Mouse (Mus musculus) lung, embryonic 16.5 days (tissue): ENCODE data around the gene Olfr1427. TPM values are rescaled to one million over a fixed set of nuclear protein-coding genes. Genes with fewer than 3 reads are reported as not detected.

Source experiments
- ATAC-seq: fragments of 200-750 bp; cut with Nextera tagmentation; 2 replicates; pipeline ENCODE4 v1.8.0; 2017; ENCODE audit warnings: low read depth, mild to moderate bottlenecking, moderate library complexity
- H3K27ac ChIP-seq: fragments of 300-500 bp; sonication (generic); 2 replicates; pipeline ENCODE4 v1.5.1; 2014; ENCODE audit warnings: mild to moderate bottlenecking, control low read depth, low read length
- H3K27me3 ChIP-seq: fragments of 300-500 bp; sonication (generic); 2 replicates; pipeline ENCODE4 v1.6.1; 2014; ENCODE audit warnings: low read depth, low read length, mixed read lengths; ENCODE audit not compliant: control insufficient read depth, insufficient read depth
- H3K36me3 ChIP-seq: fragments of 300-500 bp; sonication (generic); 2 replicates; pipeline ENCODE4 v1.6.1; 2014; ENCODE audit warnings: low read length; ENCODE audit not compliant: control insufficient read depth, insufficient read depth
- H3K4me1 ChIP-seq: fragments of 300-500 bp; sonication (generic); replicated peaks from 2 replicates; pipeline ENCODE4 v1.6.1; 2014; ENCODE audit warnings: low read length, mixed read lengths; ENCODE audit not compliant: control insufficient read depth, insufficient read depth
- H3K4me2 ChIP-seq: fragments of 300-500 bp; sonication (generic); 2 replicates; pipeline ENCODE4 v1.6.1; 2014; ENCODE audit warnings: low read depth, low read length, control low read depth
- H3K4me3 ChIP-seq: fragments of 300-500 bp; sonication (generic); 2 replicates; pipeline ENCODE4 v1.5.1; 2014; ENCODE audit warnings: mild to moderate bottlenecking, low read length, control low read depth
- H3K9ac ChIP-seq: fragments of 300-500 bp; sonication (generic); 2 replicates; pipeline ENCODE4 v1.6.1; 2014; ENCODE audit warnings: low read length, control low read depth
- H3K9me3 ChIP-seq: fragments of 300-500 bp; sonication (generic); 2 replicates; pipeline ENCODE4 v1.6.1; 2016; ENCODE audit warnings: low read length; ENCODE audit not compliant: control insufficient read depth
- WGBS: fragments of 180-500 bp; shearing (Covaris S2); extraction: QIAGEN DNeasy Blood & Tissue Kit; methylation state at CpG from one replicate; pipeline ENCODE4 v1.1.7; 2014; 5-methylcytosine and 5-hydroxymethylcytosine counted together
- polyA plus RNA-seq: library from polyadenylated mRNA; unstranded; fragments of >200 nt; fragmentation: Nextera tagmentation; extraction: Ambion mirVana; gene quantifications from 2 replicates; pipeline ENCODE4 v1.2.1, GENCODE M21; 2015

Olfr1427 gene
- polyA plus RNA-seq = not detected in 2 replicates

DNA sequence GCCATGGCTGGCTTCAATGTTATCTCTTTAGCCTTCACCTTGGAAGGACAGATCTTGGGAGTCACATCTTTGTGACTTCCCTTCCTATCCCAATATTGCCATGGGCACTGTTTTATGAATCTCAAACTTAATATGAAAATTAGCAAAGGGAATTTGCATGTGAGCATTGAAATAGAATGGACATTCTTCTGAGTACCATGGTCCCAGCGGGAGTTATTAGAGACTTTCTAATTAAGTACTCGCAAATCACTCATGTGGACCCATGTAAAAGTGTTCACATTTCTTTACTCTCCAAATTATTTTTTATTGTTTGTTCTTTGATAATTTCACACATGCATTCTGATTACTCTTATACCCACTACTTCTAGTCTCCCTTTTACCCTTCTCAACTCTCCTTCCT lies at the start of gene Olfr1427:
Olfr1427 (minus strand) TSS at position 101 of the 400 bp plus-strand sequence.
- no peaks in the 10 kb centered on the region for H3K36me3 ChIP-seq
- H3K4me1 ChIP-seq = 0 out of 2 replicates have a peak, but pooled peaks cover 3% of the 10 kb centered on the region
- no peak within 1 kb of the TSS for H3K4me3 ChIP-seq
- H3K9ac ChIP-seq = no peak within 1 kb of the TSS
- no peaks in the 10 kb centered on the region for H3K9me3 ChIP-seq
- no peak within 1 kb of the TSS for H3K27ac ChIP-seq
- H3K4me2 ChIP-seq = no peak within 1 kb of the TSS
- H3K27me3 ChIP-seq = no peaks in the 10 kb centered on the region
- ATAC-seq = no peak
- WGBS = 96% methylated on average over 2 of the region's 2 CpGs

- H3K36me3 ChIP-seq = no peaks in the 10 kb centered on the region
- H3K27me3 ChIP-seq = no peaks in the 10 kb centered on the region
- WGBS = 65% methylated on average over 3 of the region's 3 CpGs
- H3K9me3 ChIP-seq = no peaks in the 10 kb centered on the region
- no peak overlapping the region for H3K4me3 ChIP-seq
- H3K4me2 ChIP-seq = no peak overlapping the region
- no peak overlapping the region for H3K27ac ChIP-seq
- no peak overlapping the region for H3K9ac ChIP-seq
- ATAC-seq = no peak
- H3K4me1 ChIP-seq = no peaks in the 10 kb centered on the region
These were observed 42.3 kb upstream of the Olfr1427 start for GRCm38 (mm10) chr19:12145452-12145851.

GRCm38 (mm10) chr19:12143356-12143755 lies 40.2 kb upstream of the Olfr1427 start:
- no peaks in the 10 kb centered on the region for H3K4me1 ChIP-seq
- H3K27me3 ChIP-seq = no peaks in the 10 kb centered on the region
- 73% methylated on average over 1 of the region's 1 CpGs for WGBS
- no peak overlapping the region for H3K4me2 ChIP-seq
- no peak overlapping the region for H3K9ac ChIP-seq
- no peak for ATAC-seq
- H3K9me3 ChIP-seq = no peaks in the 10 kb centered on the region
- H3K27ac ChIP-seq = no peak overlapping the region
- H3K4me3 ChIP-seq = no peak overlapping the region
- H3K36me3 ChIP-seq = no peaks in the 10 kb centered on the region

- no peak overlapping the region for H3K4me2 ChIP-seq
- H3K9ac ChIP-seq = no peak overlapping the region
- WGBS = 27% methylated on average over 2 of the region's 2 CpGs
- H3K4me3 ChIP-seq = no peak overlapping the region
- H3K4me1 ChIP-seq = no peaks in the 10 kb centered on the region
- no peaks in the 10 kb centered on the region for H3K27me3 ChIP-seq
- no peaks in the 10 kb centered on the region for H3K9me3 ChIP-seq
- no peak overlapping the region for H3K27ac ChIP-seq
- H3K36me3 ChIP-seq = no peaks in the 10 kb centered on the region
- ATAC-seq = peak; percentile 47; the same call in 1 of the 2 replicates
These were observed 31.2 kb upstream of the Olfr1427 start for GRCm38 (mm10) chr19:12134289-12134688.

DNA sequence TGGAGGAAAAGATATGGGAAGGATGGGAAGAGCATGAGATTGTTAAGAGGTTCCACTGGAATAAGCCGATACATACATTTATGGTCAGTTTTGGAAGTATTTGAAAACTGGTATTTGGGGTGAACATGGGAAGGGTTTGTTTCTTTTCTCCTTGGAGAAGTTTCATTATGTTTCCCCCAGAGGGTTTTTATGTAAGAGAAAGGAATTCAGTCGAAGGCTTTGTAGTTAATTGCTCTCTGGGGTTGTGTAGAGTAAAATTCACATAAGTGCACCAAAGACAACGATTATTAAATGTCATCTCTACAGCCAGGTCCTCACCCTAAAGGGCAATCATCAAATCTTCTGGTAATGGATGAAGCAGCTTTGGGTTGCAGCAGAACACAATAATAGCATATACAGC lies 20.0 kb upstream of the Olfr1427 start, which contains the start of gene Olfr76:
Olfr76 (minus strand) TSS at position 101 of the 400 bp plus-strand sequence.
- H3K4me1 ChIP-seq = no peaks in the 10 kb centered on the region
- no peaks in the 10 kb centered on the region for H3K36me3 ChIP-seq
- H3K9me3 ChIP-seq = no peaks in the 10 kb centered on the region
- WGBS = 72% methylated on average over 3 of the region's 3 CpGs
- H3K27ac ChIP-seq = no peak within 1 kb of the TSS
- H3K9ac ChIP-seq = no peak within 1 kb of the TSS
- ATAC-seq = no peak
- no peak within 1 kb of the TSS for H3K4me3 ChIP-seq
- no peaks in the 10 kb centered on the region for H3K27me3 ChIP-seq
- no peak within 1 kb of the TSS for H3K4me2 ChIP-seq

GRCm38 (mm10) chr19:12116464-12116863 lies 13.3 kb upstream of the Olfr1427 start:
- Histone ChIP-seq H3K4me3 (no peak overlapping the region), H3K27me3 (no peaks in the 10 kb centered on the region), H3K27ac (no peak overlapping the region), H3K4me1 (no peaks in the 10 kb centered on the region), H3K4me2 (no peak overlapping the region), H3K9ac (no peak overlapping the region), H3K36me3 (no peaks in the 10 kb centered on the region), H3K9me3 (no peaks in the 10 kb centered on the region)
- WGBS = 82% methylated on average over 3 of the region's 3 CpGs
- no peak for ATAC-seq

DNA sequence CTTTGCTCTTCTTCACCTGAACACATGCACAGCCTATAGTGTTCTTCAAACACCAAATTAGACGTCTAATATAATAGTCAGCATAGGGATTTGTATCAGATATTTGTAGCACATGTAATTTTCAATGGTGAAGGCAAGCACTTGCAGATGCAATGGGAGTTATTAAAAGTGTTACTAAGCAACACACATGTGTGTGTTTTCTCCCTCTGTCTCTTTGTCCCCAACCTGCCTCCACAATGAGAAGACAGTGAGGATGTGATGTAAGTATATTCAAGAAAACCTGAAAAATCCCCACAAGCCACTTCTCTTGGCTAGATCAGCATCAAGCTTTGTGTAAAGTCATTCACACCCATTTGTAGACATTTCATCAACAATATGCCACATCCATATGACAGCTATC lies 12.7 kb upstream of the Olfr1427 start, which contains the start of gene Olfr1428:
Olfr1428 (minus strand) TSS at position 101 of the 400 bp plus-strand sequence.
- no peak within 1 kb of the TSS for H3K4me3 ChIP-seq
- WGBS = 65% methylated on average over 1 of the region's 1 CpGs
- ATAC-seq = no peak
- no peak within 1 kb of the TSS for H3K9ac ChIP-seq
- H3K4me1 ChIP-seq = no peaks in the 10 kb centered on the region
- H3K4me2 ChIP-seq = no peak within 1 kb of the TSS
- H3K36me3 ChIP-seq = no peaks in the 10 kb centered on the region
- H3K27ac ChIP-seq = no peak within 1 kb of the TSS
- no peaks in the 10 kb centered on the region for H3K9me3 ChIP-seq
- no peaks in the 10 kb centered on the region for H3K27me3 ChIP-seq

- no peaks in the 10 kb centered on the region for H3K36me3 ChIP-seq
- no peaks in the 10 kb centered on the region for H3K9me3 ChIP-seq
- no peaks in the 10 kb centered on the region for H3K4me1 ChIP-seq
- no peaks in the 10 kb centered on the region for H3K27me3 ChIP-seq
- H3K4me3 ChIP-seq = no peak overlapping the region
- H3K4me2 ChIP-seq = no peak overlapping the region
- no peak overlapping the region for H3K9ac ChIP-seq
- no peak for ATAC-seq
- no peak overlapping the region for H3K27ac ChIP-seq
- 56% methylated on average over 1 of the region's 1 CpGs for WGBS
These were observed 10.7 kb upstream of the Olfr1427 start for GRCm38 (mm10) chr19:12113807-12114206.

DNA sequence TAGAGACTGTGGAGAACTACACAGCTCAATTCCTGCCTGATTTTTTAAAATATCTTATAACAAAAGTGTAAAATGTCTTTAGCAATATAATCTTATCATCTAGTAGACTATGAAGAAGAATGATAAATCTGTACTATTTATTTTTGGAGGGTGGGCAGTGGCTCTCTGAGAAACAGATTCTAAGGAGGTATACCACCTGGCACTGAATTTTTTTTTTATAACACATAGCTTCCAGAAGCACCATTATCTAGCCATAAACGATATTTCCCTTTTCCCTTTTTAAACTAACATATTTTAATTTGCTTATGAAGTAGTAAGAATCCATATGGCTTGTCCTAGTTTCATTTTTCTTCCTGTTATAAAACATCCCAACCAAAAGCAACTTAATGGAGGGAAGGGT lies 1.4 kb upstream of the Olfr1427 start:
- Histone ChIP-seq H3K9ac (no peak overlapping the region), H3K27me3 (no peaks in the 10 kb centered on the region), H3K36me3 (no peaks in the 10 kb centered on the region), H3K4me1 (0 out of 2 replicates have a peak, but pooled peaks cover 3% of the 10 kb centered on the region), H3K9me3 (no peaks in the 10 kb centered on the region), H3K4me2 (no peak overlapping the region), H3K4me3 (no peak overlapping the region), H3K27ac (no peak overlapping the region)
- WGBS = 55% methylated on average over 1 of the region's 1 CpGs
- ATAC-seq = no peak

GRCm38 (mm10) chr19:12091913-12092312 lies 11.2 kb downstream of the Olfr1427 start, which contains the start of gene Olfr1426:
Olfr1426 (minus strand) TSS chr19:12092013.
- Histone ChIP-seq H3K27ac (no peak within 1 kb of the TSS), H3K4me1 (no peaks in the 10 kb centered on the region), H3K4me2 (no peak within 1 kb of the TSS), H3K27me3 (no peaks in the 10 kb centered on the region), H3K4me3 (no peak within 1 kb of the TSS), H3K36me3 (no peaks in the 10 kb centered on the region), H3K9ac (no peak within 1 kb of the TSS), H3K9me3 (no peaks in the 10 kb centered on the region)
- 73% methylated on average over 1 of the region's 1 CpGs for WGBS
- no peak for ATAC-seq
